Mouse (Mus musculus) CH12.LX (cell line): ENCODE data around the gene Pde4b. TPM values are rescaled to one million over a fixed set of nuclear protein-coding genes. Genes with fewer than 3 reads are reported as not detected.

Experiments
- DNase-seq: peaks from one replicate; pipeline ENCODE4 v3.0.0-alpha.2; 2013; ENCODE audit errors: extremely low read depth
- H3K27ac ChIP-seq: 2 replicates; pipeline ENCODE4 v1.5.1; 2012; ENCODE audit warnings: low read depth, mild to moderate bottlenecking, control low read depth, moderate library complexity; ENCODE audit not compliant: insufficient read depth
- H3K27me3 ChIP-seq: replicated peaks from 2 replicates; pipeline ENCODE3; 2012; ENCODE audit warnings: inconsistent platforms
- H3K36me3 ChIP-seq, 2 experiments: replicated peaks in 1 of 2; 2 replicates each; pipeline versions ENCODE3 to v1.6.1; 2012; ENCODE audit warnings: inconsistent platforms in 1 of 2, low read length in 1 of 2, mild to moderate bottlenecking in 1 of 2, mixed read lengths in 1 of 2, moderate library complexity in 1 of 2; ENCODE audit not compliant: control insufficient read depth in 1 of 2, insufficient read depth in 1 of 2
- H3K4me1 ChIP-seq, 2 experiments: 2 replicates each; pipeline ENCODE4 v1.6.1; 2012; ENCODE audit warnings: inconsistent platforms in 1 of 2, moderate library complexity in 1 of 2; ENCODE audit not compliant: insufficient read depth in 2 of 2, control insufficient read depth in 1 of 2
- H3K4me2 ChIP-seq: 2 replicates; pipeline ENCODE4 v1.6.1; 2012; ENCODE audit warnings: low read depth, mild to moderate bottlenecking, control low read depth; ENCODE audit not compliant: poor library complexity, insufficient read depth, severe bottlenecking
- H3K4me3 ChIP-seq, 3 experiments: fragments of 150-350 bp in 1 of 3; sonication (generic) in 1 of 3; replicated peaks in 1 of 3; 2 replicates each; pipeline versions ENCODE3 to v1.5.1; 2011 to 2012; ENCODE audit warnings: low read depth in 2 of 3, low read length in 2 of 3, mild to moderate bottlenecking in 2 of 3, moderate library complexity in 2 of 3, control low read depth in 1 of 3, improper control_type of control experiment in 1 of 3, inconsistent platforms in 1 of 3, mixed read lengths in 1 of 3; ENCODE audit not compliant: poor library complexity in 1 of 3
- H3K79me2 ChIP-seq: replicated peaks from 2 replicates; pipeline ENCODE4 v1.6.1; 2012; ENCODE audit warnings: mild to moderate bottlenecking, moderate library complexity; ENCODE audit not compliant: control insufficient read depth, poor library complexity, insufficient read depth, severe bottlenecking; ENCODE audit errors: extremely low read depth
- H3K9ac ChIP-seq: 2 replicates; pipeline ENCODE4 v1.6.1; 2012; ENCODE audit warnings: low read depth, mild to moderate bottlenecking, control low read depth, moderate library complexity; ENCODE audit not compliant: insufficient read depth
- H3K9me3 ChIP-seq: replicated peaks from 2 replicates; pipeline ENCODE3; 2012; ENCODE audit warnings: low read length, inconsistent platforms, mixed read lengths
- BHLHE40 ChIP-seq: IDR thresholded peaks from 2 replicates; pipeline ENCODE4 v1.6.1; 2011; ENCODE audit warnings: mild to moderate bottlenecking, low read depth, low read length, improper control_type of control experiment
- CHD1 ChIP-seq: IDR thresholded peaks from 2 replicates; pipeline ENCODE4 v1.6.1; 2012; ENCODE audit warnings: low read depth, low read length, improper control_type of control experiment, inconsistent platforms
- CHD2 ChIP-seq: IDR thresholded peaks from 2 replicates; pipeline ENCODE4 v1.6.1; 2011; ENCODE audit warnings: low read length, improper control_type of control experiment
- EP300 ChIP-seq: IDR thresholded peaks from 2 replicates; pipeline ENCODE4 v1.6.1; 2011; ENCODE audit warnings: low read length, improper control_type of control experiment
- ETS1 ChIP-seq: conservative IDR thresholded peaks from 2 replicates; pipeline ENCODE4 v1.6.1; 2012; ENCODE audit warnings: low read depth, mild to moderate bottlenecking, inconsistent platforms, low read length, improper control_type of control experiment, moderate library complexity
- IRF4 ChIP-seq: IDR thresholded peaks from 2 replicates; pipeline ENCODE4 v1.6.1; 2014; ENCODE audit warnings: low read depth, mild to moderate bottlenecking, inconsistent platforms, low read length, improper control_type of control experiment
- JUND ChIP-seq: conservative IDR thresholded peaks from 2 replicates; pipeline ENCODE4 v1.6.1; 2011; ENCODE audit warnings: low read depth, low read length, improper control_type of control experiment
- KAT2A ChIP-seq: IDR thresholded peaks from 2 replicates; pipeline ENCODE4 v1.6.1; 2012; ENCODE audit warnings: low read length, improper control_type of control experiment, inconsistent platforms; ENCODE audit not compliant: insufficient replicate concordance
- MAX ChIP-seq: IDR thresholded peaks from 2 replicates; pipeline ENCODE4 v1.6.1; 2011; ENCODE audit warnings: low read length, improper control_type of control experiment
- MAZ ChIP-seq: IDR thresholded peaks from 2 replicates; pipeline ENCODE4 v1.6.1; 2012; ENCODE audit warnings: low read depth, mild to moderate bottlenecking, inconsistent platforms, low read length, improper control_type of control experiment, moderate library complexity
- MEF2A ChIP-seq: IDR thresholded peaks from 2 replicates; pipeline ENCODE4 v1.6.1; 2014; ENCODE audit warnings: low read depth, mild to moderate bottlenecking, inconsistent platforms, low read length, improper control_type of control experiment, borderline replicate concordance
- MXI1 ChIP-seq: IDR thresholded peaks from 2 replicates; pipeline ENCODE4 v1.6.1; 2011; ENCODE audit warnings: mild to moderate bottlenecking, low read depth, low read length, improper control_type of control experiment
- MYC ChIP-seq: IDR thresholded peaks from 2 replicates; pipeline ENCODE4 v1.6.1; 2011; ENCODE audit warnings: low read depth, mild to moderate bottlenecking, improper control_type of control experiment, low read length
- NELFE ChIP-seq: IDR thresholded peaks from 2 replicates; pipeline ENCODE4 v1.6.1; 2011; ENCODE audit warnings: low read depth, low read length, improper control_type of control experiment
- POLR2AphosphoS2 ChIP-seq: IDR thresholded peaks from 2 replicates; pipeline ENCODE4 v1.6.1; 2011; ENCODE audit warnings: low read depth, low read length, improper control_type of control experiment
- SMC3 ChIP-seq: IDR thresholded peaks from 2 replicates; pipeline ENCODE4 v1.6.1; 2011; ENCODE audit warnings: low read depth, low read length, improper control_type of control experiment
- TCF12 ChIP-seq: IDR thresholded peaks from 2 replicates; pipeline ENCODE4 v1.6.1; 2014; ENCODE audit warnings: low read depth, mild to moderate bottlenecking, inconsistent platforms, low read length, improper control_type of control experiment
- UBTF ChIP-seq: IDR thresholded peaks from 2 replicates; pipeline ENCODE4 v1.6.1; 2012; ENCODE audit warnings: low read depth, mild to moderate bottlenecking, inconsistent platforms, low read length, improper control_type of control experiment, moderate library complexity
- USF1 ChIP-seq: IDR thresholded peaks from 2 replicates; pipeline ENCODE4 v1.6.1; 2014; ENCODE audit warnings: low read depth, mild to moderate bottlenecking, inconsistent platforms, low read length, improper control_type of control experiment
- ZNF384 ChIP-seq: IDR thresholded peaks from 2 replicates; pipeline ENCODE4 v1.6.1; 2012; ENCODE audit warnings: low read depth, low read length, improper control_type of control experiment, inconsistent platforms
- dilution Hi-C: fragments of 300-500 bp; cut with MboI; formaldehyde crosslinking; loops from 2 replicates; pipeline ENCODE4 v1.14.3; 2020; ENCODE audit warnings: low sequenced_read_pairs; ENCODE audit not compliant: extremely low pct_unique_long_range_greater_than_20kb, extremely low pct_ligation_motif_present
- in situ Hi-C: fragments of 300-500 bp; cut with MboI; formaldehyde crosslinking; loops from 3 replicates; pipeline ENCODE4 v1.14.3; 2019; ENCODE audit warnings: low sequenced_read_pairs, low pct_ligation_motif_present, low pct_unique_long_range_greater_than_20kb, mixed read lengths
- polyA plus RNA-seq: library from polyadenylated mRNA; unstranded; fragments of >175 nt; gene quantifications from 2 replicates; pipeline ENCODE4 v1.2.1, GENCODE M21; 2012; ENCODE audit warnings: low read depth; ENCODE audit not compliant: insufficient read length
- total RNA-seq, 2 experiments: library from RNA; depleted of rRNA; stranded (reverse); fragments of 300-350 nt in 1 of 2; fragments of >200 nt in 1 of 2; gene quantifications; 2 replicates each; pipeline ENCODE4 v1.2.3; 2012 to 2014

The Pde4b gene
- total and polyA plus RNA-seq, 3 experiments, result 9.6 to 24.2 (median 21.8) TPM

- TF ChIP-seq MEF2A (no peak), MXI1 (no peak), JUND (no peak), KAT2A (no peak), EP300 (peak; percentile 48), POLR2AphosphoS2 (no peak), MAX (no peak; the same call in 1 of the 2 replicates)
- TF ChIP-seq, all 38 proteins: peak for 7
Observed at GRCm38 (mm10) chr4:102623789-102624611, 536.7 kb downstream of the Pde4b start (continued).

DNA sequence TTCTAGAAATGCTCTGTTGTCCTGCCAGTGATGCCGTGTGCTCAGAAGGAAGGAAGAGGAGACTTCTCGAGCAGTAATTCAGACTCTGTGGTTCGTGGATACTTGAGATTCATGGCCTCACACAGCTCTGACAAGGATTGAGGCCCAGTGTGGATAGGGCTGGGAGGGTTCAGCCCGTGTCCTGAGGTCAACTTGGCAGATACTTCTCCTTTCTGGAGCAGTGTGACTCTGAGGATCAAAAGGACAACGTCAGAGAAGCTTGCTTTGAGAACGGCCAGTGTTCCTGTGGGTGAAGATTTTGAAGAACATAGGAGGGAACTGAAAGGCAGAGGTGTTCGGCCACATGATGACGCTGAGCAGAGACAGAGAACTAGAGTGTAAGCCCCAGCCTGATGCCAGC is 537.6 kb downstream of the Pde4b start:
- Histone ChIP-seq H3K36me3 (no peaks in the 10 kb centered on the region), H3K4me1 (peaks cover 28 to 51% of the 10 kb centered on the region in 2 experiments), H3K4me2 (0 out of 2 replicates have a peak overlapping the region, but pooled peaks have one; percentile 8), H3K4me3 (no peak overlapping the region), H3K9ac (0 out of 2 replicates have a peak overlapping the region, but pooled peaks have one; percentile 17), H3K9me3 (no peaks in the 10 kb centered on the region), H3K27me3 (no peaks in the 10 kb centered on the region), H3K27ac (peak overlapping the region; percentile 69), H3K79me2 (no peaks in the 10 kb centered on the region)
- dilution Hi-C loops, result no loop called here
- in situ Hi-C loops, result no loop called here
- DNase-seq, result peak; percentile 54
- TF ChIP-seq TCF12 (peak; percentile 16; the same call in 1 of the 2 replicates), UBTF (0 out of 2 replicates have a peak, but pooled peaks have one; percentile 46), ETS1 (0 out of 2 replicates have a peak, but pooled peaks have one; percentile 12), SMC3 (no peak), CHD1 (0 out of 2 replicates have a peak, but pooled peaks have one; percentile 53), IRF4 (peak; percentile 74), EP300 (peak; percentile 59; the same call in 1 of the 2 replicates), BHLHE40 (peak; percentile 48), MEF2A (0 out of 2 replicates have a peak, but pooled peaks have one; percentile 31), NELFE (no peak), CHD2 (no peak), MAX (peak; percentile 67), USF1 (no peak), MAZ (0 out of 2 replicates have a peak, but pooled peaks have one; percentile 53), MYC (peak; percentile 58; the same call in 1 of the 2 replicates), ZNF384 (no peak)
